Mouse (Mus musculus) ES-Bruce4 (cell line): ENCODE measurements around the gene Pdzd2.

Source experiments
- CTCF ChIP-seq: IDR thresholded peaks from one replicate; pipeline ENCODE4 v1.8.1; 2011; ENCODE audit warnings: low read depth, low read length
- EP300 ChIP-seq: IDR thresholded peaks from 2 replicates; pipeline ENCODE4 v1.6.1; 2011; ENCODE audit warnings: low read depth, low read length; ENCODE audit not compliant: insufficient read depth
- POLR2A ChIP-seq: IDR thresholded peaks from one replicate; pipeline ENCODE4 v1.8.1; 2011; ENCODE audit warnings: low read length; ENCODE audit not compliant: insufficient read depth

- no peak for TF ChIP-seq CTCF
- TF ChIP-seq EP300, result no peak
- no peak for TF ChIP-seq POLR2A
These were observed 345.0 kb downstream of the Pdzd2 start for GRCm38 (mm10) chr15:12394758-12395157.
